Mouse (Mus musculus) liver, embryonic 13.5 days (tissue): ENCODE measurements around the gene Plpp1. TPM values are rescaled to one million over a fixed set of nuclear protein-coding genes. Genes with fewer than 3 reads are reported as not detected.

Experiments used
- ATAC-seq: fragments of 200-750 bp; cut with Nextera tagmentation; 2 replicates; pipeline ENCODE4 v1.8.0; 2017; ENCODE audit warnings: low read depth, mild to moderate bottlenecking, moderate number of reproducible peaks, moderate library complexity
- DNase-seq: peaks from one replicate; pipeline ENCODE4 v3.0.0; 2022
- H3K27ac ChIP-seq: fragments of 300-500 bp; sonication (generic); 2 replicates; pipeline ENCODE4 v1.5.1; 2015; ENCODE audit warnings: moderate library complexity, mild to moderate bottlenecking, inconsistent platforms
- H3K27me3 ChIP-seq: fragments of 300-500 bp; sonication (generic); 2 replicates; pipeline ENCODE4 v1.6.1; 2015; ENCODE audit warnings: mild to moderate bottlenecking, inconsistent platforms
- H3K36me3 ChIP-seq: fragments of 300-500 bp; sonication (generic); 2 replicates; pipeline ENCODE4 v1.6.1; 2015; ENCODE audit warnings: mild to moderate bottlenecking, inconsistent platforms
- H3K4me1 ChIP-seq: fragments of 300-500 bp; sonication (generic); replicated peaks from 2 replicates; pipeline ENCODE4 v1.6.1; 2015; ENCODE audit warnings: inconsistent platforms
- H3K4me2 ChIP-seq: fragments of 300-500 bp; sonication (generic); 2 replicates; pipeline ENCODE4 v1.6.1; 2015; ENCODE audit warnings: inconsistent platforms, mild to moderate bottlenecking, moderate library complexity
- H3K4me3 ChIP-seq: fragments of 300-500 bp; sonication (generic); replicated peaks from 2 replicates; pipeline ENCODE4 v1.5.1; 2015; ENCODE audit warnings: mild to moderate bottlenecking, inconsistent platforms
- H3K9ac ChIP-seq: fragments of 300-500 bp; sonication (generic); 2 replicates; pipeline ENCODE4 v1.6.1; 2015; ENCODE audit warnings: mild to moderate bottlenecking, inconsistent platforms
- H3K9me3 ChIP-seq: fragments of 300-500 bp; sonication (generic); replicated peaks from 2 replicates; pipeline ENCODE4 v1.6.1; 2016; ENCODE audit warnings: inconsistent platforms
- WGBS: fragments of 180-500 bp; shearing (Covaris S2); methylation state at CpG from one replicate; pipeline ENCODE4 v1.1.7; 2015; ENCODE audit not compliant: insufficient replicate concordance; 5-methylcytosine and 5-hydroxymethylcytosine counted together
- polyA plus RNA-seq: library from polyadenylated mRNA; unstranded; fragments of >200 nt; fragmentation: Nextera tagmentation; extraction: Ambion mirVana; gene quantifications from 2 replicates; pipeline ENCODE4 v1.2.1, GENCODE M21; 2015

Plpp1 gene
- polyA plus RNA-seq, 1 experiment from 2014 or later: 31.8 TPM

GRCm38 (mm10) chr13:112818125-112818524 lies 17.5 kb downstream of the Plpp1 start:
- no peak overlapping the region for H3K9ac ChIP-seq
- peaks cover 37% of the 10 kb centered on the region for H3K4me1 ChIP-seq
- no peaks in the 10 kb centered on the region for H3K9me3 ChIP-seq
- no peak overlapping the region for H3K27ac ChIP-seq
- DNase-seq: no peak
- H3K27me3 ChIP-seq: no peaks in the 10 kb centered on the region
- no peak for ATAC-seq
- H3K4me3 ChIP-seq: no peak overlapping the region
- no peak overlapping the region for H3K4me2 ChIP-seq
- 84% methylated on average over 3 of the region's 3 CpGs for WGBS
- peaks cover 4% of the 10 kb centered on the region; the same call in 1 of the 2 replicates for H3K36me3 ChIP-seq

- Histone ChIP-seq H3K27me3 (no peaks in the 10 kb centered on the region), H3K4me1 (peaks cover 20% of the 10 kb centered on the region; the same call in 1 of the 2 replicates), H3K27ac (no peak overlapping the region), H3K4me3 (no peak overlapping the region), H3K9ac (no peak overlapping the region), H3K36me3 (no peaks in the 10 kb centered on the region), H3K4me2 (no peak overlapping the region), H3K9me3 (no peaks in the 10 kb centered on the region)
- ATAC-seq (no peak), DNase-seq (no peak)
- 72% methylated on average over 3 of the region's 3 CpGs for WGBS
Observed at GRCm38 (mm10) chr13:112822413-112822812, 21.8 kb downstream of the Plpp1 start.

- no peak for ATAC-seq
- 81% methylated on average over 6 of the region's 6 CpGs for WGBS
- H3K4me2 ChIP-seq: no peak overlapping the region
Observed at GRCm38 (mm10) chr13:112823236-112823910, 22.8 kb downstream of the Plpp1 start.

GRCm38 (mm10) chr13:112823911-112824648 lies 23.5 kb downstream of the Plpp1 start:
- H3K4me3 ChIP-seq: no peak overlapping the region
- no peak overlapping the region for H3K27ac ChIP-seq
- H3K9ac ChIP-seq: no peak overlapping the region
- WGBS: 78% methylated on average over 6 of the region's 8 CpGs
- H3K4me2 ChIP-seq: no peak overlapping the region
- no peaks in the 10 kb centered on the region for H3K27me3 ChIP-seq
- H3K4me1 ChIP-seq: peaks cover 12% of the 10 kb centered on the region; the same call in 1 of the 2 replicates
- no peaks in the 10 kb centered on the region for H3K9me3 ChIP-seq
- ATAC-seq (no peak), DNase-seq (no peak)
- H3K36me3 ChIP-seq: no peaks in the 10 kb centered on the region

More at GRCm38 (mm10) chr13:112823236-112823910, 22.8 kb downstream of the Plpp1 start:
- no peaks in the 10 kb centered on the region for H3K36me3 ChIP-seq
- H3K9me3 ChIP-seq: no peaks in the 10 kb centered on the region
- no peak overlapping the region for H3K4me3 ChIP-seq
- DNase-seq: no peak
- H3K9ac ChIP-seq: no peak overlapping the region
- H3K27me3 ChIP-seq: no peaks in the 10 kb centered on the region
- H3K4me1 ChIP-seq: peaks cover 15% of the 10 kb centered on the region; the same call in 1 of the 2 replicates
- no peak overlapping the region for H3K27ac ChIP-seq

- Histone ChIP-seq H3K4me1 (peaks cover 12% of the 10 kb centered on the region; the same call in 1 of the 2 replicates), H3K36me3 (no peaks in the 10 kb centered on the region), H3K27ac (no peak overlapping the region), H3K9me3 (no peaks in the 10 kb centered on the region), H3K9ac (no peak overlapping the region), H3K27me3 (peaks cover 2% of the 10 kb centered on the region), H3K4me3 (no peak overlapping the region), H3K4me2 (no peak overlapping the region)
- 69% methylated on average over 6 of the region's 6 CpGs for WGBS
- no peak; the same call in 1 of the 2 replicates for ATAC-seq
- DNase-seq: no peak
Observed at GRCm38 (mm10) chr13:112825479-112825878, 24.9 kb downstream of the Plpp1 start.

GRCm38 (mm10) chr13:112829619-112830018 lies 29.0 kb downstream of the Plpp1 start:
- DNase-seq (no peak), ATAC-seq (no peak)
- WGBS: 83% methylated on average over 2 of the region's 2 CpGs
- H3K27ac ChIP-seq: no peak overlapping the region
- H3K9me3 ChIP-seq: no peaks in the 10 kb centered on the region
- no peak overlapping the region for H3K4me2 ChIP-seq
- no peak overlapping the region for H3K9ac ChIP-seq
- no peaks in the 10 kb centered on the region for H3K36me3 ChIP-seq
- H3K4me1 ChIP-seq: peaks cover 21% of the 10 kb centered on the region
- H3K27me3 ChIP-seq: peaks cover 4% of the 10 kb centered on the region
- H3K4me3 ChIP-seq: no peak overlapping the region

GRCm38 (mm10) chr13:112832589-112832988 lies 32.0 kb downstream of the Plpp1 start:
- ATAC-seq: peak; percentile 51
- Histone ChIP-seq H3K36me3 (no peaks in the 10 kb centered on the region; the same call in 1 of the 2 replicates), H3K4me2 (no peak overlapping the region), H3K27ac (0 out of 2 replicates have a peak overlapping the region, but pooled peaks have one; percentile 4), H3K9me3 (no peaks in the 10 kb centered on the region), H3K9ac (no peak overlapping the region), H3K4me1 (peaks cover 46% of the 10 kb centered on the region), H3K4me3 (no peak overlapping the region), H3K27me3 (peaks cover 4% of the 10 kb centered on the region)
- WGBS: 34% methylated on average over 2 of the region's 2 CpGs
- DNase-seq: no peak

GRCm38 (mm10) chr13:112833253-112833894 lies 32.8 kb downstream of the Plpp1 start:
- peak overlapping the region; percentile 14; the same call in 1 of the 2 replicates for H3K9ac ChIP-seq
- H3K27me3 ChIP-seq: peaks cover 4% of the 10 kb centered on the region
- ATAC-seq: peak; percentile 52
- H3K4me1 ChIP-seq: peaks cover 54% of the 10 kb centered on the region
- no peak overlapping the region; the same call in 1 of the 2 replicates for H3K4me3 ChIP-seq
- no peak for DNase-seq
- no peaks in the 10 kb centered on the region for H3K9me3 ChIP-seq
- H3K27ac ChIP-seq: peak overlapping the region; percentile 40
- WGBS: 65% methylated on average over 20 of the region's 20 CpGs
- no peaks in the 10 kb centered on the region; the same call in 1 of the 2 replicates for H3K36me3 ChIP-seq
- peak overlapping the region; percentile 40 for H3K4me2 ChIP-seq

GRCm38 (mm10) chr13:112833895-112834263 lies 33.3 kb downstream of the Plpp1 start:
- Histone ChIP-seq H3K27ac (peak overlapping the region; percentile 40), H3K27me3 (peaks cover 4% of the 10 kb centered on the region), H3K9ac (peak overlapping the region; percentile 7; the same call in 1 of the 2 replicates), H3K4me3 (no peak overlapping the region), H3K4me2 (peak overlapping the region; percentile 40), H3K9me3 (no peaks in the 10 kb centered on the region), H3K36me3 (no peaks in the 10 kb centered on the region; the same call in 1 of the 2 replicates), H3K4me1 (peaks cover 59% of the 10 kb centered on the region)
- DNase-seq (no peak), ATAC-seq (no peak)
- 62% methylated on average over 3 of the region's 3 CpGs for WGBS

GRCm38 (mm10) chr13:112835113-112835512 lies 34.5 kb downstream of the Plpp1 start:
- Histone ChIP-seq H3K9ac (no peak overlapping the region), H3K4me3 (no peak overlapping the region), H3K27ac (peak overlapping the region; percentile 9; the same call in 1 of the 2 replicates), H3K4me1 (peaks cover 68% of the 10 kb centered on the region), H3K27me3 (peaks cover 4% of the 10 kb centered on the region), H3K36me3 (no peaks in the 10 kb centered on the region; the same call in 1 of the 2 replicates), H3K9me3 (no peaks in the 10 kb centered on the region), H3K4me2 (no peak overlapping the region)
- DNase-seq (no peak), ATAC-seq (no peak)
- WGBS: 70% methylated on average over 12 of the region's 12 CpGs

GRCm38 (mm10) chr13:112836951-112837350 lies 36.4 kb downstream of the Plpp1 start:
- Histone ChIP-seq H3K4me1 (peaks cover 71% of the 10 kb centered on the region), H3K27ac (peak overlapping the region; percentile 63)
- no peak for DNase-seq

More at GRCm38 (mm10) chr13:112836951-112837350, 36.4 kb downstream of the Plpp1 start:
- Histone ChIP-seq H3K9me3 (no peaks in the 10 kb centered on the region), H3K4me2 (no peak overlapping the region), H3K27me3 (no peaks in the 10 kb centered on the region), H3K36me3 (no peaks in the 10 kb centered on the region; the same call in 1 of the 2 replicates), H3K9ac (no peak overlapping the region), H3K4me3 (no peak overlapping the region)
- ATAC-seq: no peak
- 86% methylated on average over 2 of the region's 2 CpGs for WGBS
